Mouse (Mus musculus): ENCODE results near the gene Htr2b. TPM values are rescaled to one million over a fixed set of nuclear protein-coding genes. Genes with fewer than 3 reads are reported as not detected.
A peak's percentile ranks its signal among the peaks of the same experiment; 100 is the strongest.

The Htr2b gene
- total RNA-seq, 2 experiments from 2014 or later: not detected

DNA sequence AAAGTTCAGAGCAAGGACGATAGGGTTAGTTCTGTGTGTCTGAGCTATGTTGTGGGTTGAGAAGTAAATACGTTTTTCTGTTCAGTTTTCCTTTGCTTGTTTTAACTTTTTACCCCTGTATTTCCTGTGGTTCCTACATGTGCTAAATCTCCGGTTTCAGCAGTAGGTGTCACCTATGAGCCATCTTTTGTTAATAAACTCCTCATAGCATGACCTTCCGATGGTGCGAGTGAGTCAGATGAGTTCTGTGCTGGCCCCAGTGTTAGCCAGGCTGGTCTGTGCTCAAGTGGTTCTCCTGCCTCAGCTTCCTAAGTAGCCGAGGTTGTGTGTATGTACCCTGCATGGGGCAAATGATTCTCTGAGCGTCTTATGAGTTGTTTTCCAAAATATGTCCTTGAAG is 17.4 kb downstream of the Htr2b start:
- no peak for DNase-seq (ENCODE audit: low spot score)

DNA sequence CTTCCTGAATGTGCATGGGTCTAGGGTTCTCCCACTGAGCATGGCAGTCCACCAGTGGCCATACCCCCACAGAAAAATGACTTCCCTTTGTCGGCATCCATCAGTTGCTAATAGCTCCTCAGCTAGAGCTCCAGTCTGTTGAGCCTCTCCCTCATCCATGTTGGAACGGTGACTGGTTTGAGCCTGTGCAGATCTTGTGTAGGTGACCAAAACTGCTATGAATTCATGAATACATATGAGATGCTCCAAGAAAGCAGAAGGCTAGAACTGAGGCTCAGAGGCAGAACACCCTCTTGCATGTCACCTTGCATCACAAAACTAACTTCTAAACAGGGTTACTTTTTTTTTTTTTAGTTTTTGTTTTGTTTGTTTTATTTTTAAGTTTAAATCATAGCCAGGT is 35.2 kb downstream of the Htr2b start:
- DNase-seq (ENCODE audit: low spot score): no peak

DNA sequence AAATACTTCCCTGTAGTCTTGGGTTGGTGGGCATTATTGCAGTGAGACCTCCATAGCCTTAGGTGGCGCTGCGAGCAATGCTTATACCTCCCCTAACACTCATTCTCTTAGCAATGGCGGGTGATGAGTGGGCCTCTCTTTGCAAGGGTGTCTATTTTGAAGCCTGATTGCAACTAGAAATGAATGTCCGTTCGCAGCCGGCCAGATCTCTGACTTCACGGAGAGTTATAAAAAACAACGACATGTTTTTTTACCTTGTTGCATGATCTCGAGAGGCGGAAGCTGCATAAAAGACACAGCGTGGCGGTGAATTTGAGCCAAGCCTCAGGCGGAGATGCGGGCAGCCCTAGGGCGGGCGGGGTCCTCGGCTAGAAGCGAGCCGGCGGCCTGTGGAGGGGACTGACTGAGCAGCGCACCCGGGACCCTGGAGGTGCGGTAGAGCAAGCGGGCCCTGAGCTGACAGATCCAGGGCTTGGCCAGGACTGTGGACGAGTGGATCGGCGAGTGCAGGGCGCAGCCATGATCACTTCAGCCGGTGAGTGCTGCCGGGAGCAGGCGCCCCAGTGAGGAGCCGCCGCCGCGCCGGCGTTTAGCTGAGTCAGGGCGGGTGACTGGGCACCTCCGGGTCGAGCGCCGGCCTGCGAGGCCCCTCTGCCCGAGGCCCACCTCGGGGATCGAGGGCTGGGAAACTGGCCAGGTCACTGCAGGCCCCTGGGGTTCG is 47.3 kb downstream of the Htr2b start, which contains the start of gene Psmd1:
Gene Psmd1, plus strand, starts transcription at position 117 of the 721 bp plus-strand sequence.
- DNase-seq (ENCODE audit: low spot score): peak; percentile 91

- no peak for DNase-seq (ENCODE audit: low spot score)
These were observed 49.2 kb downstream of the Htr2b start for GRCm38 (mm10) chr1:86062523-86062922.

DNA sequence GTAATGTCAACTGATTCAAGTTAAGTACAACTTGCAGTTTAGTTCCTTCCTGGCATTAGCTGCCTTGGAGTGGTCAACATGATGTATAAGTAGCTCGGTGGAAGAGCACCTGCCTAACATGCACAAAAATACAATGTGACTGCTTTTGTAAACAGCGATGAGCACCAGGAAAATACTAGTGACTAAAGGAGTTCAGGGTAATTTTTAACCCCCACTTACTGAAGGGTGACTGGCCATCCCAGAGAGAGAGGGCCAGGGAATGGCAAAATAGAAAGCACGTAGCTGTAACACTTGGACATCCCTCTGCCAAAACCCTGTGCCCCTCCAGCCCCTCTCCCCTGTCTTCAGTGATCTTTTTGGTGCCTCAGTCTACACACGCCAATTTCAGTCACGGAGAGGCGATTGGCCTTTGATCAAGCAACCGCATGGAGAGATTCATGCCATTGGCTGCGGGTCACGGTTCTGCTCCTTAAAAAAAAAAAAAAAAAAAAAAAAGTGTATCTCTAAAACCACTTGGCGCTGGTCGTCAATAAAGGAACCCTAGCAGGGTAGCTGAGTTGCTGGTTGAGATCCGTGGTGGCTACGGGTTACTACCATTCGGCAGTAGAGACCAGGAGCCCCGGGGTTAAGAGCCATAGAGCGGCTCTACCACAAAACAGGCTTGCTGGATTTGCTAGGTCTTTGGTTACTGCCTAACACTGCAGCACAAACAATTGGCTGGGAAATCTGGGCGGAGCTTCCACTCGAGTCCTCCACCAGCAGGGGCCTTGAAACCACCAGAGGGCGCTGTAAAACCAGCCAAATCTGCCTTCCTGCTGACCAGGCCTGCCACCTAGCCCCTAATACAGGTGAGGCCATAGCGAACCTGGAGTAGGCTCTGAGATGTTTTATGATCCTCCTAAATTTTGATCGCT is 52.7 kb downstream of the Htr2b start:
- DNase-seq (ENCODE audit: low spot score): peak; percentile 95

DNA sequence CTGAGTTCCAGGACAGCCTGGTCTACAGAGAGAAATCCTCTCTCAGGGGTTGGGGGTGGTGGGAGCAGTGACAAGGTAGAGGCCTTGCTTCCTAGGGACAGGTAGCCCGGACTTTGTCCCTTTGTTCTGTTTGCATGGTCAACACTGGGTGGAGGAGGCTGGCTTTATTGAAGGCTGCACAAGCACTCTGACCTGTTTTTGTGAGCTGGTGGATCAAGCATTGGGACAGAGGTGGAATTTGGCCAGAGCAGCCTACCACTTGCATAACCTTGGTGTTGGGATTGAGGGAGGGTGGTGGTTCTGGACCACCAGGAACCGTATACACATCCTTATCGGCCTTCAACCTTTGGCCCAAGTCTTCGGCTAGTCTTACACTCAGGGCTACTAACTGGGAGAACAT is 55.5 kb downstream of the Htr2b start:
- no peak for DNase-seq (ENCODE audit: low spot score)

GRCm38 (mm10) chr1:86054943-86055342 is 56.8 kb downstream of the Htr2b start:
- no peak for DNase-seq (ENCODE audit: low spot score)

DNA sequence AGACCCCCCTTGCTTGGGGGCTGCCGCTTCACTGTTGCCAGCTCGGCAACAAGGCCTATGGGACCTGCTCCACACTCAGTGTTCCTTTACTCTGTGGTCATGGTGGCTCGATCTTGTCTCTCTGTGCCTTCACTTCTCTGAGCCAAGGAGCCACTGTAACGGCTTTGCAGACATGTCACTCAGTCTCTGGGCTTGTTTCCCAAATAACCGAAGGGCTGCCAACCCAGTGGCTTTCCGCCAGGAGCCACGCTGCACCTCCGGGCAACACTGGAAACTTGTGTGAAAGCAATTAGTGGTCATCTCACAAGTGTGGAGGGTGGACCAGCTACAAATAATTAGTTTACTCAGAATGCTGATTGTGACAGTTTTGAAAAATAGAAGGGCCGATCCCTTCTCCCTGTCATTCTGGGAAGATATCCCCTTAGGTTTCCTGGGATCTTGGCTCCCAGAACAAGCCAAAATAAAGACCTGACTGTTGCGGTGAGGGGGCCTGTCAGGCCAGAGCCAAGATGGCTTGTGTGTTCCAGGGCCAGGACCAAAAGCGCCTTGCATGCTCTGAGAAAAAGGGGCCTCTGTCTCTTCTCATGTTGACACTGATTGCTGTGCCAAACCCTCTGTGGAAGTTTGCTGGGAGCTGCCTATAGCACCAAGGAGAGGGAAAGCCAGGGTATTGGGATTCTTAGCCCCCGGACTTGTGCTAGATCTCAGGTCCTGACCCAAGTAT is 58.4 kb downstream of the Htr2b start:
- peak; percentile 75 for DNase-seq (ENCODE audit: low spot score)

Other genes with a start within 250 kb of the Htr2b start
- 10 to 100 TPM; 25.3 to 33.6 TPM for gene Itm2c, start 217.7 kb downstream of the Htr2b start, total RNA-seq (2021)
- gene 4933407L21Rik, start 183.5 kb downstream of the Htr2b start, total RNA-seq (2021): under 1 TPM; 0.27 to 0.36 TPM
- gene Gpr55, start 151.0 kb downstream of the Htr2b start, total RNA-seq (2021): not detected
- not detected for gene Spata3, start 95.2 kb downstream of the Htr2b start, total RNA-seq (2021)
- gene 2810459M11Rik, start 66.1 kb downstream of the Htr2b start, total RNA-seq (2021): not detected
- gene Psmd1, start 47.6 kb downstream of the Htr2b start, total RNA-seq (2021): 100 to 1,000 TPM; 126 to 128 TPM
- gene Gm21972, start 21.7 kb upstream of the Htr2b start, total RNA-seq (2021): under 1 TPM in 1 of 2 experiments, not detected in 1; 0.39 TPM
- 1 to 10 TPM; 2.4 to 2.7 TPM for gene Armc9, start 42.8 kb upstream of the Htr2b start, total RNA-seq (2021)
- not detected for gene B3gnt7, start 190.9 kb upstream of the Htr2b start, total RNA-seq (2021)
- 100 to 1,000 TPM in 1 of 2 experiments, 10 to 100 TPM in 1; 99.3 to 113 TPM for gene Ncl, start 247.4 kb upstream of the Htr2b start, total RNA-seq (2021)

All from gastrocnemius, adult 18-20 months (tissue).